Mouse (Mus musculus) monocyte, adult 5-6 weeks (primary cell): Measurements from ENCODE around the gene Mipep. TPM values are rescaled to one million over a fixed set of nuclear protein-coding genes. Genes with fewer than 3 reads are reported as not detected.

ENCODE experiments used
- ATAC-seq: fragments of 153-309, 156-312 bp; replicated peaks from 2 replicates; pipeline ENCODE4 v1.8.0; 2017; ENCODE audit warnings: mild to moderate bottlenecking; ENCODE audit not compliant: low TSS enrichment, insufficient number of reproducible peaks, severe bottlenecking, poor library complexity, low FRiP score
- total RNA-seq: library from RNA; stranded (forward); fragments of 200-1000, 200-491, 200-594 nt; gene quantifications from 3 replicates; pipeline ENCODE4 v1.2.3, GENCODE M21; 2017

The Mipep gene
- total RNA-seq, 1 experiment from 2014 or later = 5.7 TPM

DNA sequence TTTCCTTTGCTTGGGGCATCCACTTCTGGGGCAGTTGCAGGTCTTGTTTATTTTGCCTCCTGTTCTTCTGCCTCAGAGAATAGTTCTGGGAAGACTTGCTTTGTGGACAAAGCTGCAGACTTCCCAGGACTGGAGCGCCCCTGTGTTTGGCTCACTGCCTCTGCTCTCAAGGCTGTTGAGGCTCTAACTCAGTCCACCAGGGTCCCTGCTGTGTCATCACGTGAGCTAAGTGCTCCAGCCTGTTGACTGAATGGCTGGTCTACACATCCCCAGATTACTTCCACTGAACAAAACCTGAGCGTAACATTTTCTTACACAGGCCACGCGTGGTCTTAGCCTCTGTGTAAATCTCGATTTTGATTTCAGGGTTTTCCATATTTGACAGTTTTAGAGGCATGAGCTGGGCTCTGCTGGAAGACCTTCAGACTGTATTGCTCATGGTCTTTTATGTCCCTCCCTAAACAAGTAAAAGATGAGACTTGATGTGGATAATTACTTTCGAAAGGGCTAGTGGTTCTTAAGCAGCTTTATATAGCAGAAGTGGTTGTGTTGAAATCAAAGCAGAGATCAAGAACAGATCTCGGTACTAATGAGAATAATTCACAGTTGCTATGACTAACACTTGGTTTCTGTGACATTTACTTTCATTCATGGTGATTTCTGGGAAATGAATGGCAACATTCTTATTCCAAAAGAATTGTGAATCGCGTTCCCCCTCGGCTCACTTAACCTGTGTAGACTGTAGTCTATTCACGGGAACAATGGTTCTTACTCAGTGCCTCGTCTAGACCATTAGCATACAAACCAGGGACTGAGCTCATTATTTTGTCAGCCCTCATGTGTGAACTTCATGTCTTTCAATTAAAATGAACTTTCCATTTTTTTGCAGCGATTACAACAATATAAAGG lies 31.2 kb upstream of the Mipep start:
- no peak for ATAC-seq

DNA sequence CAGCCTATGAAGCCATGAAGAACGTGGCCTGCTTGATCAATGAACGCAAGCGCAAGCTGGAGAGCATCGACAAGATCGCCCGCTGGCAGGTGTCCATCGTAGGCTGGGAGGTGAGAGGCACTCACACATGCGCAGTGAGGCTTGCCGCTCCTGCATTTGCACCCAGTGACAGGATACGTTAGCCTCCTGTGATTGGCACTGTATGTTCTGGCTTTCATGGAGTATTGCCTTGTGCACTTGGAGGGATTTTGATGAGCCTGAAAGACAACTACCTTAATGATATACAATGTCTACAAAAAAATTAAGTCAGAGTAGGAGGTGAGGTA lies 30.6 kb upstream of the Mipep start:
- ATAC-seq = no peak

DNA sequence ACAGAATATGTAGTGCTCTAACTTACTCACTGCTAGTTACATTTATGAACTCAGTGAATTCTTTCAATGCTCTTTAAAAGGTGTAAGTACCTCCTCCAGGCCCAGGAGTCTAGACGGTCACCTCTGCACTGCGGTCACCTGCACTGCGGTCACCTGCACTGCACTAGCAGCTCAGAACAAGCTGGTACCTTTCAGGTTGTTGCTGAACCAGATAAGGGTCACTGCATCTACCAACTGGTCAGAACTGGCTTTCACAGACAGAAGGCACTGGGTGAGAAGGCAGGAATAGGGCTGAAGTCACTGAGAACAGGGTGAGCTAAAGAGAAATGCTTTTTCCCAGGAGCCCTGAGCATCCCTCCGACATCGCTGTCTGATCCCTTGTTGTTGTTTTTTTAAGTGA lies 29.7 kb upstream of the Mipep start:
- ATAC-seq = no peak

DNA sequence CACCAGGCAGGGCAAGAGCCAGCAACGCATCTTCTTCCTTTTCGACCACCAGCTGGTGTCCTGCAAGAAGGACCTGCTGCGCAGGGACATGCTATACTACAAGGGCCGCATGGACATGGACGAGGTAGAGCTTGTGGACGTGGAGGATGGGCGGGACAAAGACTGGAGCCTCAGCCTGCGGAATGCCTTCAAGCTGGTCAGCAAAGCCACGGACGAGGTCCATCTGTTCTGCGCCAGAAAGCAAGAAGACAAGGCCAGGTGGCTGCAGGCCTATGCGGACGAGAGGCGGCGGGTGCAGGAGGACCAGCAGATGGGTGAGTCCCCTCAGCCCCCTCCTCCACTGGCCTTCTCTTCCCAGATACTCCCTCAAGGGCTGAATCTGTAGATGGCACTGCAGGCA lies 28.1 kb upstream of the Mipep start:
- ATAC-seq = no peak

DNA sequence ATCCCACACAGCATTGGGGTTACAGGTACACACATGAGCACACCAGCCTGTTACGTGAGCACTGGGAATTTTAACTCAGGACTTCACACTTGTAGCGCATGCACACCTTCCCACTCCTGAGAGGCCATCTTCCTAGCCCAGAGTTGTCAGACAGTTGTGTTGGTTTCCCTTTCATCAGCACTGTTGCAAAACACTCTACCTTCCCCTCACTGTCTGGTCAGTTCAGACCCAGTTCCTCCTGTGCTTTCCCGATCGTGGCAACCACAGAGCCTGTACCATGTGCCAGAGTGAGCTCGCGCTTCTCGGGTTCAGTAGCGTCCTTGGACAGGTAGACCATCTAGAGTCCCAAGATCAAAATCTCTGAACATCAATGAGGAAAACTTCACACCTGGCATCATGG lies 27.1 kb upstream of the Mipep start:
- ATAC-seq = peak; percentile 66

DNA sequence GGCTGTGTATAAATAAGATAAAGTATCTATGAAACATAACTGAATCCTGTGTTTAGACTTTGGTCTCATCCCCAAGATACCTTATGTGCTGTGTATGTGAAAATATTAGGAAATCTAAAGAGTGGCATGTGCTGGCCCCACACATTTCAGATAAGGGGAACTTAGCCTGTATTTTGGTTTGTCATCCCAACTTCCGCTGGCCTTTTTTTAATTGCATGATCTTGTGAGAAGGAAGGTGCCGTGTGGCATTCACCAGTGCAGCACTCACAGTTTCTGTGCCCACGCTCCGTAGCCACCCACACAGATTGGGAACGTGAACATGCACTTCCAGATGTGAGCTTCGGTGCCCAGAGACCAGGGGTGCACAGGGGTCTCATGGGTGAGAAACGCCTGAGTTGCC lies 26.7 kb upstream of the Mipep start:
- ATAC-seq = peak; percentile 53

DNA sequence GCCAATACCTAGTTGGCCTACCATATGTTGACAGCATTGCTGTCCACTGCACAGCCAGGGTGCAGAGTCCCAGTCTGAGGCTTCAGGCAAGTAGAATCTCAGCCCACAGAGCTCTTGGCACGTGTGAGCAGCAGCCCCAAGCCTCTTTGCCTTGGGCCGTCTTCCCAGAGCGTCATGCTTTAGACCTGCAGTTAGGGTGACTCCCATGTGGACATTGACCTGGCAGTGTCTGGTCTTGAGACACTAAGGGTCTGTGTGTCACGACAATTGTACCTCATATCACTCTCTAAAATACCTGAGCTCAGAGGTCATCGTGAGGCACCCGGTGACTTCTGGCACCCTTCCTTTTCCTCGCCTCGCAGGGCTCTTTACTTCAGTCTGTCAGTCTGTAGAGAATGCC lies 25.3 kb upstream of the Mipep start:
- no peak for ATAC-seq

DNA sequence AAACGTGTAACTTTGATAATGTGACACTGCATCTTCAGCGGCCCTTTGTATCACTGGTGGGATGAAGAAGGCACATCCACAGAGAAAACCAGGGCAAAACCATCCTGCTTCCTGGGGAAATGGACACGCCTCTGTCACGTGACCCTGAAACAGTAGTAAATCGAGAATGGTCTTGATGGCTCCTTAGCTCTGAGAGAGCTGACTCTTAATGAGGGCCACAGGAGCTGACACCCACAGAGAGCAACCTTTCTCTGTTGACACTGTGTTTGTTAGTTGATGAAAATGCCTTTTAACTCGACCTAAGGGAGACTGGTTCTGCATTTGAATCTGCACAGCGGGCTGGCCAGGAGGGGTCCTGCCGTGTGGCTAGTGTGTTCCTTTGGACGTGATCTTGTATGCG lies 22.6 kb upstream of the Mipep start:
- no peak for ATAC-seq

DNA sequence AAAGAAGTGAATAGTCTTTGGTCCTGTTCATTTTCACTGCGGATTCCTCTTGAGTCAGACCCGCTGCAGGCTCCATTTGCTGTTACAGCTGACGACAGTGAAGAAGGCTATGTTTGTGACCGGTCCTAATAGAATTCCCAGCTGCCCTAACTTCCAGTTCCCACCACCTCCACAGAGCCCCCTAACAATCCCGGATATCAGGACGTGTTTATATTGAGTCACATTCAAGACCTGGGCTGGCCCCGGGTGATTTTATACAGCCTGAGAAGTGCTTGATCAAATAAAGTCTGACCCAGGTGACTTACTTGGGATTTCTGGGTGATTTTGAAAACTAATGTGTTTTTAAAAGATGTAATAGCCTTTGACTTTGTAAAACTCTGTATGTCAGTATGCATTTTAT lies 21.6 kb upstream of the Mipep start:
- no peak for ATAC-seq

DNA sequence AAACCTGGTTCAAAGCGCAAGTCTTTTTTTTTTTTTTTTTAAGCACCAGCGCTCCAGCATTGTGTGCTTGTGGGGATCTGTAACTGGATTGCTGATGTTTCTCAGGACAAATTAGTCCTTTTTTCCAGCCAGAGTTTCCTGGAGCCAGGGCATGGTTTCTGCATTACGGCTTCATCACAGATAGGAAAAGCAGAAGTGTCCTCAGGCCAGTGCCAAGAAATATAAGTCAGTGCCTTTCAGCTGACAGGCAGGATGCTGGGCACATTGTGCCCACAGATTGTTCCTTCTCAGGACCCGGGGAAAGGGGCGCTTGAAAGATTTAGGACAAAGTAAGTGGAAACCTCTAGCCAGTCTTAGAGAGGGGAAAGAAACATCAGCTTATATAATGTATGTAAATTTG lies 20.6 kb upstream of the Mipep start:
- no peak for ATAC-seq

DNA sequence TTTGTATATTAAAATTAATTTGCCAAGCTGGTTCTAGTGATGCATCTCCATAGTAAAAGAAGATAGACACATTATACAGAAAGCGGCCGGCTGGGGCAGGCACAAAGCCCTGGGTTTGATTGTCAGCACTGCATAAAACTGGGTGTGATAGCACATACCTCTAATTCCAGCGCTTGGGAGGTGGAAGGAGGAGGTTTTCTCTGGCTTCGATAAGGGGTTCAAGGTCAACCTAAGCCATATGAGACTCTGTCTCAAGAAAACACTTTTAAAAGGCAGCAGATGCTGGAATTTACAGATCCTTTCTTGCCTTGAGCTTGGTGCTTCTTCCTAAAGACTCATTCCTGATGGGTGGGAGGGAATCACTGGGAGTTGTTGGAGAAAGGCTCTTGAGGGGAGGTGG lies 19.8 kb upstream of the Mipep start:
- no peak for ATAC-seq

DNA sequence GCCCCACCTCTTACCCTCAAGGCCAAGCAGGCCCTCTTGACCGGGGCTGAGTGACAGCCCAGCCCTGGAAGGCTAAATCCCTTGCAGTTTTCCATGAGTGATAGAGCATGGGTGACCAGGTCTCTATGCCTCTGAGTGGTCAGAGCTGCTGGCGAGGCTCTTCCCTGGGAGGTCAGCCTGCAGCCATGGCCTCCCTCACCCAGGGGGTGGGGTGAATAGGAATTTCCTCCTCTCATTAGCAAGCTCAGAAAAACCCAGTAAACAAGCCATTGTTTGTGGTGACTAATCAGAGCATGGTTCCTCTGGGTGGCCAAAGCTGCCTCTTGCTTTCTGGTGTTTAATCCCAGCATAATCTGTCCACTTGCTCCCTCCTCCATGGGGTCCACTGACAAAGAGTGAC lies 19.3 kb upstream of the Mipep start:
- ATAC-seq = no peak

DNA sequence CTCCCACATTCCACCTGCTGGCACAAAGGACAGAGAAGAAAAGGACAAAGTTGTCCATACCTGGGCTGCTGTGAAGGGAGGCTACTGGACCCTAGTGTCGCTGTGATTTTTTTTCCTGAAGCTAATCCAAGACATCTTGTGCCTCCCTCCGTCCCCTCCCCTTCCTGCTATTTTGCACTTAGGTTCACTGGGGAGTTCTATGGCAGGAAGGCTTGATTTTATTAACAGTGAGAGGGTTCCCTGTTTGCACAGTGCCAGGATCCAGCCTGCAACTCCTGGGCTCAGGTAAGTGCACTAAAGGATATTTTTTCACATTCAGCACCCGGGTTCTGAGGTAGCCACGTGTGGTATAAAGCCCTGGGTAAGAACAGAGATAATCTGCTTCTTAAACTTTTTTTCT lies 16.5 kb upstream of the Mipep start, which contains the start of gene C1qtnf9:
TSS of gene C1qtnf9 (plus strand) at position 251 of the 400 bp plus-strand sequence.
- ATAC-seq = no peak

DNA sequence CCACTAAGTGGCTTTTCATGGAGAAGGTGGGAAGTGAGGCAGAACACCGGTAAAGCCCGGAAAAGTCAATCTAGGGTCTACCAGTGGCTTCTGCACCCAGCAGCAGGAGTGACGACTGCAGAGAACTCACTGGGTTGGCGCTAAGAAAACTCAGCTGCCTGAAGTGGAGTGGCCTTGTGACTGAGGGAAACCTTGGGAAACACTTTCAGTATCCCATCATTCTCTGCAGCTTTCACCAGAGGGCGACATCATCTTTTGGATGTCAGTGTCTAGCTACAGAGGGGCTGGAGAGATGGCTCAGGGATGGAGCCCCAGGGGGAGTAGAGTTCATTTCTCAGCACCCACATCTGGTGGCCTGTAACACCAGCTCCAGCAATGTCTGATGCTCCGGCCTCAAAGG lies 15.0 kb upstream of the Mipep start:
- ATAC-seq = no peak

DNA sequence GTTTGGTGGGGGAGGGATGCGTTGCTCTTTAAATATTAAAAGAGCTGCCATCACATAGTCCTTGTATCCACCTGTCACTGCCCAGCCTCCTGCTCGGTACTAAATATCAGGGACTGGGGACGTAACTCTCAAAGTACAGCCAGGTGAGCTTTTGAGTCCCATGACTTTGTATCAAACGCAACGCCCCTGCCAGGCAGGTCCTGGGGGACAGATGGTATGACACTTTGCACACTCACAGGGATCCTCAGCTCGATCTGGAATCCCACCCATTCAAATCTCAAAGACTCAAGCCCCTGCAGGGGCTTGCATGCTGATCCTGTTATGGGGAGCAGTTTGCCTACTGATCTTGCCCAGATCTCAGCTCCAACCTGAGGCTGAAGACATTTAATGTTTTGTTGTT lies 13.8 kb upstream of the Mipep start:
- no peak for ATAC-seq

DNA sequence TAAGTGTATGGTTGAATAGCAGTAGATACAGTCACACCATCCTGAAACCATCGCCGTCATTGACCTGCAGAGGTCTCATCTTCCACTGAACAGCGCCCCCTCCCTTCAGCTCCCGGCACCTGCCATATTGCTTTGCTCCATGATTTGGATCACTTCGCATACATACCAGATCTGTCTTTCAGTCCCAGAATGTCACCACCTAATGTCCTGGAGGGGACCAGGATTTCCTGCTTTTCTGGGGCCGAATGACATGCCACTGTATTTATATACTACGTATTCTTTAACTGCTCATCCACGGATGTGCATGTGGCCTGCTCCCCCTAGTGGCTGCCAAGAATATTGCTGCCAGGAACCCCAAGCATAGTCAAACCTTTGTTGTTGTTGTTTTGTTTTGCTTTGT lies 13.3 kb upstream of the Mipep start:
- ATAC-seq = peak; percentile 76

DNA sequence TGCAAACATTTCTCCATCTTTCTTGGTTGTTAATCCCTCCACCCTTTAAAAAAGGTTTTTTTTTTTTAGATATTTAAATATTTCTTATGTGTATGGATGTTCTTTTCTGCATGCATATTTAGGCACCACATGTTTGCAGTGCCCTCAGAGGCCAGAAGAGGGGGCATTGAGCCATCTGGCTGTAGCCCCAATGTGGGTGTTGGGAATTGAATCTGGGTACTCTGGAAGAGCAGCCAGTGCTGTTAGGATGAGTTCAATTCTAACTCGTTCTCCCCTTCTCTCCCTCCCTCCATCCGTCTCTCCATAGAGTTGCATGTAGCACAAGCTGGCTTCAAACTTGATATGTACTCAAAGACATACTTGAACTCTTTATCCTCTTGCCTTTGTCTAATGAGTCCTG lies 10.9 kb upstream of the Mipep start:
- no peak for ATAC-seq

DNA sequence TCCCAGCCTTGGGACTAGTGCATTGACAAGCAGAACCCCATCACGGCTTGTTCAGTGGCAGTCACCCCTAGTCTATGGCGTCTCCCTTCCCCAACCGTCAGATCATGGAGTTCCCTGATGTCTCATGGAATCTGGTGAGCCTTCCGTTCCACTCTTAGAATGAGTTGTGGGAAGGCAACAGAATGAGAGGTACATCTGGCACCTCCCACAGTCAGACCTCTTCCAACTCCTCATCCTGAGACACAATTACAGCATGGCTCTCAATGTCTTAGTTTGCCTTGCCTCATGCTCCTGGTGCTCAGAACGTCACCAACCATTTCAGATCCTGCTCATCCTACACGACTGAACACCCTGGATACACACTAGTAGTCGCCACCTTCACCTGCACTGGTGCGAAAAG lies 7.9 kb upstream of the Mipep start:
- no peak for ATAC-seq

DNA sequence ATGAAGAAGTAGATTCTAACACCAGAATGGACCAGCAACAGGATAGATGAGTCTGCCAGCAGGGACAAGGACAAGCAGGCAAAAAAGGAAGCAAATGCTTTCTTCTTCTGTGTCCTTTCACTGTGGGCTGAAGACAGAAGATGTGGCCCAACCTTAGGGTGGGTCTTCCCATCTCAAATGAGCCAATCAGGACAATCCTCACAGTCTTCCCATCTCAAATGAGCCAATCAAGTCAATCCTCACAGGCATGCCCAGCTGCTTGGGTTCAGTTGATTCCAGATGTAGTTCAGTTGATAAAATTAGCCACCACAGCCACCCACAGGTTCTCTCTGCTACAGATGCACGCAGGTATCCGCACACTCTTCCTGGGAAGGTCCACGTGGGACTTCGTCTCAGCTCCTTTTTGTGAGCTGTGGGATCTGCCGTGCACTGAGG lies 6.9 kb upstream of the Mipep start:
- ATAC-seq = 0 out of 2 replicates have a peak, but pooled peaks have one; percentile 37

DNA sequence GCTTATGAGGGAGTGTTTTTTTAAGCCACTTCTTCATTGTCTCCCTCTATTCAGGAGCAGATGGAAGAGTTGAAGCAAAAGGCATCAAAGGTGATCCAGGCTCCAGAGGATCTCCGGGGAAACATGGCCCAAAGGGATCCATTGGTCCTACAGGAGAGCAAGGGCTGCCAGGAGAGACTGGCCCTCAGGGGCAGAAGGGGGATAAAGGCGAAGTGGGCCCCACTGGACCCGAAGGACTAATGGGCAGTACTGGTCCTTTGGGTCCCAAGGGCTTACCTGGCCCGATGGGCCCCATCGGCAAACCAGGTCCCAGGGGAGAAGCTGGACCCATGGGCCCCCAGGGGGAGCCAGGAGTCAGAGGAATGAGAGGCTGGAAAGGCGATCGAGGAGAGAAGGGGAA lies 5.2 kb upstream of the Mipep start:
- ATAC-seq = no peak
